Mouse (Mus musculus): ENCODE data around the gene Casc3. TPM values are rescaled to one million over a fixed set of nuclear protein-coding genes. Genes with fewer than 3 reads are reported as not detected.

Gene Casc3
- polyA plus RNA-seq, 1 experiment from 2014 or later: 23.8 TPM

- DNase-seq (ENCODE audit: low spot score): no peak
Observed at GRCm38 (mm10) chr11:98863751-98864429, 59.2 kb downstream of the Casc3 start.

- DNase-seq (ENCODE audit: low spot score): no peak
Observed at GRCm38 (mm10) chr11:98867293-98867692, 62.6 kb downstream of the Casc3 start.

GRCm38 (mm10) chr11:98869906-98870305 is 65.2 kb downstream of the Casc3 start:
- no peak for DNase-seq (ENCODE audit: low spot score)

GRCm38 (mm10) chr11:98870791-98871190 is 66.1 kb downstream of the Casc3 start:
- no peak for DNase-seq (ENCODE audit: low spot score)

- no peak for DNase-seq (ENCODE audit: low spot score)
Observed at GRCm38 (mm10) chr11:98871416-98871815, 66.7 kb downstream of the Casc3 start.

GRCm38 (mm10) chr11:98872040-98872439 is 67.3 kb downstream of the Casc3 start:
- DNase-seq (ENCODE audit: low spot score): no peak

GRCm38 (mm10) chr11:98873900-98874299 is 69.2 kb downstream of the Casc3 start:
- no peak for DNase-seq (ENCODE audit: low spot score)

GRCm38 (mm10) chr11:98877001-98877400 is 72.3 kb downstream of the Casc3 start:
- no peak for DNase-seq (ENCODE audit: low spot score)

Other genes with a start within 250 kb of the Casc3 start
- 37.6 and 38.5 TPM in 2 replicates for gene Ormdl3, start 217.5 kb upstream of the Casc3 start, polyA plus RNA-seq (2015; fragmentation: Nextera tagmentation; extraction: Ambion mirVana)
- not detected in 2 replicates for gene Lrrc3c, start 206.6 kb upstream of the Casc3 start, polyA plus RNA-seq (2015; fragmentation: Nextera tagmentation; extraction: Ambion mirVana)
- 0.78 and 1.1 TPM in 2 replicates for gene Gm12355, start 179.2 kb upstream of the Casc3 start, polyA plus RNA-seq (2015; fragmentation: Nextera tagmentation; extraction: Ambion mirVana)
- 0.26 and 0.42 TPM in 2 replicates for gene Gsdma3, start 178.5 kb upstream of the Casc3 start, polyA plus RNA-seq (2015; fragmentation: Nextera tagmentation; extraction: Ambion mirVana)
- 0.65 and 1.1 TPM in 2 replicates for gene Gsdma2, start 158.1 kb upstream of the Casc3 start, polyA plus RNA-seq (2015; fragmentation: Nextera tagmentation; extraction: Ambion mirVana)
- gene Gsdma, start 140.6 kb upstream of the Casc3 start, polyA plus RNA-seq (2015; fragmentation: Nextera tagmentation; extraction: Ambion mirVana): 0.49 and 0.80 TPM in 2 replicates
- gene Psmd3, start 122.4 kb upstream of the Casc3 start, polyA plus RNA-seq (2015; fragmentation: Nextera tagmentation; extraction: Ambion mirVana): 211 and 224 TPM in 2 replicates
- gene Csf3, start 103.6 kb upstream of the Casc3 start, polyA plus RNA-seq (2015; fragmentation: Nextera tagmentation; extraction: Ambion mirVana): not detected in 2 replicates
- 48.3 and 48.5 TPM in 2 replicates for gene Med24, start 75.5 kb upstream of the Casc3 start, polyA plus RNA-seq (2015; fragmentation: Nextera tagmentation; extraction: Ambion mirVana)
- 7.3 and 9.1 TPM in 2 replicates for gene Thra, start 64.3 kb upstream of the Casc3 start, polyA plus RNA-seq (2015; fragmentation: Nextera tagmentation; extraction: Ambion mirVana)
- 2.6 and 3.0 TPM in 2 replicates for gene Nr1d1, start 29.6 kb upstream of the Casc3 start, polyA plus RNA-seq (2015; fragmentation: Nextera tagmentation; extraction: Ambion mirVana)
- gene Msl1, start 9.4 kb upstream of the Casc3 start, polyA plus RNA-seq (2015; fragmentation: Nextera tagmentation; extraction: Ambion mirVana): 14.4 and 20.4 TPM in 2 replicates
- 0.86 and 1.1 TPM in 2 replicates for gene Rapgefl1, start 31.9 kb downstream of the Casc3 start, polyA plus RNA-seq (2015; fragmentation: Nextera tagmentation; extraction: Ambion mirVana)
- gene Wipf2, start 58.7 kb downstream of the Casc3 start, polyA plus RNA-seq (2015; fragmentation: Nextera tagmentation; extraction: Ambion mirVana): 5.6 and 7.5 TPM in 2 replicates
- gene Cdc6, start 102.9 kb downstream of the Casc3 start, polyA plus RNA-seq (2015; fragmentation: Nextera tagmentation; extraction: Ambion mirVana): 40.6 and 53.2 TPM in 2 replicates
- 40.4 and 41.0 TPM in 2 replicates for gene Rara, start 122.9 kb downstream of the Casc3 start, polyA plus RNA-seq (2015; fragmentation: Nextera tagmentation; extraction: Ambion mirVana)
- 0.27 and 0.51 TPM in 2 replicates for gene Gjd3, start 178.1 kb downstream of the Casc3 start, polyA plus RNA-seq (2015; fragmentation: Nextera tagmentation; extraction: Ambion mirVana)
- gene Top2a, start 219.3 kb downstream of the Casc3 start, polyA plus RNA-seq (2015; fragmentation: Nextera tagmentation; extraction: Ambion mirVana): 298 and 329 TPM in 2 replicates
- 85.0 and 98.4 TPM in 2 replicates for gene Igfbp4, start 236.3 kb downstream of the Casc3 start, polyA plus RNA-seq (2015; fragmentation: Nextera tagmentation; extraction: Ambion mirVana)

Data from thymus, postnatal 0 days (tissue).